Mouse (Mus musculus): ENCODE measurements around the gene Prmt3.

GRCm38 (mm10) chr7:49882288-49882687, 104.1 kb downstream of the Prmt3 start:
- no peak for TF ChIP-seq GATA1 (IDR thresholded peaks at IDR 0.05; ENCODE audit: borderline replicate concordance, low read length)
- TF ChIP-seq FLI1 (IDR thresholded peaks at IDR 0.05; ENCODE audit: low read length) = no peak
